Mouse (Mus musculus) intestine, postnatal 0 days (tissue): ENCODE results near the gene Ndufs8. TPM values are rescaled to one million over a fixed set of nuclear protein-coding genes. Genes with fewer than 3 reads are reported as not detected.
A peak's percentile ranks its signal among the peaks of the same experiment; 100 is the strongest.

Experiments
- ATAC-seq: fragments of 200-750 bp; cut with Nextera tagmentation; 2 replicates; pipeline ENCODE4 v1.8.0; 2017; ENCODE audit warnings: mild to moderate bottlenecking, moderate TSS enrichment, moderate library complexity
- H3K27ac ChIP-seq: fragments of 300-500 bp; sonication (generic); 2 replicates; pipeline ENCODE4 v1.5.1; 2014; ENCODE audit warnings: mild to moderate bottlenecking, low read depth, low read length, moderate library complexity
- H3K27me3 ChIP-seq: fragments of 300-500 bp; sonication (generic); replicated peaks from 2 replicates; pipeline ENCODE4 v1.6.1; 2014; ENCODE audit warnings: low read length, mixed read lengths; ENCODE audit not compliant: control insufficient read depth, insufficient read depth
- H3K36me3 ChIP-seq: fragments of 300-500 bp; sonication (generic); 2 replicates; pipeline ENCODE4 v1.6.1; 2014; ENCODE audit warnings: mild to moderate bottlenecking, moderate library complexity; ENCODE audit not compliant: control insufficient read depth, insufficient read depth
- H3K4me1 ChIP-seq: fragments of 300-500 bp; sonication (generic); replicated peaks from 2 replicates; pipeline ENCODE4 v1.6.1; 2014; ENCODE audit warnings: antibody characterized with exemption, low read length, mixed read lengths; ENCODE audit not compliant: control insufficient read depth, insufficient read depth
- H3K4me2 ChIP-seq: fragments of 300-500 bp; sonication (generic); replicated peaks from 2 replicates; pipeline ENCODE4 v1.6.1; 2014; ENCODE audit warnings: low read depth, mild to moderate bottlenecking, moderate library complexity
- H3K4me3 ChIP-seq: fragments of 300-500 bp; sonication (generic); 2 replicates; pipeline ENCODE4 v1.5.1; 2014; ENCODE audit warnings: low read depth, low read length
- H3K9ac ChIP-seq: fragments of 300-500 bp; sonication (generic); 2 replicates; pipeline ENCODE4 v1.6.1; 2014; ENCODE audit warnings: mild to moderate bottlenecking, low read depth, low read length
- H3K9me3 ChIP-seq: fragments of 300-500 bp; sonication (generic); 2 replicates; pipeline ENCODE4 v1.6.1; 2016; ENCODE audit warnings: mixed run types; ENCODE audit not compliant: control insufficient read depth
- CTCF ChIP-seq: sonication (generic); IDR thresholded peaks from 2 replicates; pipeline ENCODE4 v1.5.1; 2016; ENCODE audit warnings: low read depth, mild to moderate bottlenecking, control low read depth, antibody characterized with exemption, moderate library complexity
- WGBS: fragments of 180-500 bp; shearing (Covaris S2); extraction: QIAGEN DNeasy Blood & Tissue Kit; methylation state at CpG from one replicate; pipeline ENCODE4 v1.1.7; 2014; 5-methylcytosine and 5-hydroxymethylcytosine counted together
- polyA plus RNA-seq: library from polyadenylated mRNA; unstranded; fragments of >200 nt; fragmentation: Nextera tagmentation; extraction: Ambion mirVana; gene quantifications from 2 replicates; pipeline ENCODE4 v1.2.1, GENCODE M21; 2015

Gene Ndufs8
- polyA plus RNA-seq, 1 experiment from 2014 or later: 317 TPM

DNA sequence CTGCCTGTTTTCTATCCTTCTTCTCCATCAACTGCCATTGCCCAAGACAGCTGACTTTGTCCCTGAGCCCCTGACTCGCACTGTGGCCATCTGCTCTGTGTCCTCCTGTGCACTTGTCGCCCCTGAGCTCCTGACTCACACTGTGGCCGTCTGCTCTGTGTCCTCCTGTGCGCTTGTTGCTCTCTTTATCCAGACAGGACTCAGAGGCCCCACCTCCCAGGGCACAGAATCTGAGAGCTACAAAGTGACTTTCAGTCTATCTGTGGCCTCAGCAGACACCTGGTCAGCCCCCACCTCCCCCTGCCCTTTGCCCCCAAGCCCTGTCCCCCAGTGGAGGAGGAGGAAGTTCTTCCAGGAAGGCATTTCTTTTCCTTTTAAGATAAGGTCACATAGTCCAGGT, 43.2 kb upstream of the Ndufs8 start:
- Histone ChIP-seq H3K4me1 (no peaks in the 10 kb centered on the region), H3K27me3 (no peaks in the 10 kb centered on the region), H3K4me2 (no peak overlapping the region), H3K27ac (no peak overlapping the region), H3K9me3 (no peaks in the 10 kb centered on the region), H3K4me3 (no peak overlapping the region), H3K36me3 (no peaks in the 10 kb centered on the region), H3K9ac (no peak overlapping the region)
- WGBS: 22% methylated on average over 4 of the region's 4 CpGs
- ATAC-seq: peak; percentile 60
- TF ChIP-seq CTCF: no peak

DNA sequence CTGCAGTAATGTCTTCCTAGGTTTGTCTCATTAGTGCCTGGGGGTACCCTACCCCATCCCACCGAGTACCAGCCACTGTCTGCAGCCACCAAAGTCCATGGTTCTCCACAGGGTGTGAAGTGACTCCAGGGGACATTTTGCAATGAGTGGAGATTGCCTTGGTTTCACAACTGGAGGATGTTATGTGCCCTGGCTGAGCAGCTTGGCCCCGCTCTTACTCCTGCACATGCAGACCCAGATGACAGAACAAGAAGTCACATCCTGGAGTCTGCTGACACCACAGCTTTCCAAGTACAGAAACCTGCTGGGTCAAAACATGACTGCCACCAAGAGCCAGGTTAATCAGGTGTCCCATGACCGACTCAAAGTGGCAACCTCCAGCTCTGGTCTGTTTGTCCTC, 42.5 kb upstream of the Ndufs8 start:
- Histone ChIP-seq H3K9ac (no peak overlapping the region), H3K4me1 (no peaks in the 10 kb centered on the region), H3K27ac (no peak overlapping the region), H3K4me3 (no peak overlapping the region), H3K36me3 (no peaks in the 10 kb centered on the region), H3K9me3 (no peaks in the 10 kb centered on the region), H3K4me2 (no peak overlapping the region), H3K27me3 (no peaks in the 10 kb centered on the region)
- 57% methylated on average over 3 of the region's 3 CpGs for WGBS
- peak; percentile 54 for ATAC-seq
- TF ChIP-seq CTCF: no peak

DNA sequence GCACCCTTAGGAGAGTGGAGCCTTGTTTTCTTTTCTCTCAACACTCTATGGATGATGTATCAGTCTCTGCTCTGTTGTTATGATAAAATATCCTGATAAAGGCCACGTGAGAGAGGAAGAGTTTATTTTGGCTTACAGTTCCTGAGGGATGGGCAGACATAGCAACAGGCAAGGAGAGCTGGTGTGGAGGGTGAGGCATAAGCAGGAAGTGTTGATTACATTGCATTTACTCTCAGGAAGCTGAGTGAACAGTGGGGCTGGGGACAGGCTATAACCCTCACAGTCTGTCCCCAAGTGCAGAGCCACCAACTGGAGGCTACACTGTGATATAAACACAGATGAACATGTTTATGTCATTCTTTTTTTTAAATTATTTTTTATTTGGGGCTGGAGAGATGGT, 39.5 kb upstream of the Ndufs8 start:
- Histone ChIP-seq H3K4me3 (no peak overlapping the region), H3K36me3 (peaks cover 21% of the 10 kb centered on the region), H3K9me3 (no peaks in the 10 kb centered on the region), H3K4me2 (no peak overlapping the region), H3K9ac (no peak overlapping the region), H3K4me1 (no peaks in the 10 kb centered on the region), H3K27ac (no peak overlapping the region), H3K27me3 (no peaks in the 10 kb centered on the region)
- ATAC-seq: no peak
- no peak for TF ChIP-seq CTCF
- WGBS: 41% methylated on average over 1 of the region's 1 CpGs

DNA sequence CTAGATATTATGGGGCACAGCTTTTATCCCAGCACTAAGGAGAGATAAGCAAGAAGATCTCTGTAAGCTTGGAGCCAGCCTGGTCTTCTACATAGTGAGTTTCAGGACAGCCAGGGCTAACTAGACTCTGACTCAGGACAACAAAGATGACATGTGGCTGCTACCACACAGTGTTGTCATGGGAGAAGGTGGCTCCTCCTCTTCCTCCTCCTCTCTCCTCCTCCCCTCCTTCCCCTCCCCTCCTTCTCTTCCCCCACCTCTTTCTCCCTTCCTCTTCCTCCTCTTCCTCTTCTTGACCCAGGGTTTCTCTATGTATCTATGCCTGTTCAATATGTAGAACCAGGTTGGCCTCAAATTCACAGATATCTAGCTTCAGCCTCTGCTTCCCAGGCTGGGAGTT, 38.9 kb upstream of the Ndufs8 start:
- Histone ChIP-seq H3K27me3 (no peaks in the 10 kb centered on the region), H3K9me3 (no peaks in the 10 kb centered on the region), H3K4me1 (no peaks in the 10 kb centered on the region), H3K4me2 (no peak overlapping the region), H3K27ac (no peak overlapping the region), H3K36me3 (peaks cover 23% of the 10 kb centered on the region), H3K9ac (no peak overlapping the region), H3K4me3 (no peak overlapping the region)
- TF ChIP-seq CTCF: no peak
- ATAC-seq: no peak

DNA sequence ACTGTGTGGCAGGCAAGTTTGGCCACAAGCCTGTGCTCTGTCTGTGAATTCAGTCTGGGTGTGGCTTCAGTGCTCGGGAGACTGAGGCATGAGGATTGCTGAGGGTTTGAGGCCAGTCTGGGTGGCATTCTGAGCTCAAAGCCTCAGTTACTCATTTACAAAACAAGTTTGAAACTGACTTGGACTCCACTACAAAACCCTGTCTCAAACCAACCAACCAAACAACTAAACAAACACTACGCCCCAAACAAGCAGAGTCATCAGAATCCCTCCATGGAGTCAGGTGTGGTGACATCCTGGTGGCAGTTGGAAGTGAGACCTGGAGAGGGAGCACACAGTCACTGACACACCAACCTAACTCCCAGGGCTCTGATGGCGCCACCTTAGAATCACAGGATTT, 37.8 kb upstream of the Ndufs8 start:
- H3K27me3 ChIP-seq: no peaks in the 10 kb centered on the region
- H3K4me3 ChIP-seq: no peak overlapping the region
- H3K4me1 ChIP-seq: no peaks in the 10 kb centered on the region
- H3K36me3 ChIP-seq: peaks cover 23% of the 10 kb centered on the region
- H3K27ac ChIP-seq: no peak overlapping the region
- no peak overlapping the region for H3K9ac ChIP-seq
- WGBS: 71% methylated on average over 3 of the region's 3 CpGs
- no peaks in the 10 kb centered on the region for H3K9me3 ChIP-seq
- H3K4me2 ChIP-seq: no peak overlapping the region
- no peak for ATAC-seq
- TF ChIP-seq CTCF: no peak

DNA sequence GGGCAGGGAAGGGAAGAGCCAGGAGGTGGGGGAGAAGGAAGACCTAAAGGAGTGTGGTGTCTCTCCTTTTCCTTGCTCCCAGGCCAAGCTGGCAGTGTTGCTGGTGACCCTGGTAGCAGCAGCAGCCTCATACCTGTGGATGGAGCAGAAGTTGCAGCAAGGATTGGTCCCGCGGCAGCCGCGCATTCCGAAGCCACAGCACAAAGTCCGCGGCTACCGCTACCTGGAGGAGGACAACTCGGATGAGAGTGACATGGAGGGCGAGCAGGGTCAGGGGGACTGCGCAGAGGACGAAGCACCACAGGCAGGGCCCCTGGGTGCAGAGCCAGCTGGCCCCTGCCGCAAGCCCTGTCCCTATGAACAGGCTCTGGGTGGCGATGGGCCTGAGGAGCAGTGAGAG, 36.0 kb upstream of the Ndufs8 start:
- no peak for ATAC-seq
- 68% methylated on average over 14 of the region's 14 CpGs for WGBS
- Histone ChIP-seq H3K36me3 (peaks cover 23% of the 10 kb centered on the region), H3K9ac (no peak overlapping the region), H3K4me3 (no peak overlapping the region), H3K9me3 (no peaks in the 10 kb centered on the region), H3K27ac (no peak overlapping the region), H3K27me3 (no peaks in the 10 kb centered on the region), H3K4me1 (0 out of 2 replicates have a peak, but pooled peaks cover under 1% of the 10 kb centered on the region), H3K4me2 (no peak overlapping the region)
- TF ChIP-seq CTCF: no peak

DNA sequence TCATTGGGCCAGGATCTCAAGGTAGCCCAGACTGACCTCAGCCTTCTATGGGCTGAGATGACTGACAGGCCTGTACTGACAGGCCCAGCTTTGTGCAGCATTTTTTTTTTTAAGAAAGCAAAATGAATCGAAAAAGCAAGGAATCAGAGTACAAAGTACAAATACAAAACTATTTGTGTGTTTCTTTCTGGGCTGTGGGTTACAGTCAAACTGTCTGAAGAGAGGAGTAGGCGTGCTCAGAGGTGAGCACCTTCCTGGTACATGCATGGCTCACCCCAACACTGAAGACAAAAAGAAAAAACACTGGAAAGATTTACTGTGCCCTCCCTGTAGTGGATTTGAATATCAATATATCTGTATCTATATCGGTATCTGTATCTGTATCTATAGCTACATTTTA, 35.2 kb upstream of the Ndufs8 start:
- no peak for ATAC-seq
- H3K27me3 ChIP-seq: no peaks in the 10 kb centered on the region
- H3K4me2 ChIP-seq: no peak overlapping the region

More for the DNA sequence above, 35.2 kb upstream of the Ndufs8 start:
- TF ChIP-seq CTCF: no peak
- 0 out of 2 replicates have a peak, but pooled peaks cover 3% of the 10 kb centered on the region for H3K4me1 ChIP-seq
- no peak overlapping the region for H3K9ac ChIP-seq
- WGBS: 82% methylated on average over 3 of the region's 3 CpGs
- H3K27ac ChIP-seq: no peak overlapping the region
- no peaks in the 10 kb centered on the region for H3K9me3 ChIP-seq
- H3K4me3 ChIP-seq: no peak overlapping the region
- peaks cover 23% of the 10 kb centered on the region for H3K36me3 ChIP-seq
